9 mouse cellular contexts compared by ENCODE assay signal in genomic region chrX:56572465-56572864, GRCm38 (mm10). TPM values are rescaled to one million over a fixed set of nuclear protein-coding genes. Genes with fewer than 3 reads are reported as not detected.
DNase-seq lines count a peak whose midpoint lies in the region; TF ChIP-seq lines count a peak whose summit lies in the region.
"Had no signal": no experiment of that assay in that cellular context is flagged by ENCODE, and none has a peak within 500 bp of the region (broad histone marks: within the 10 kb centered on the region; RNA-seq: fewer than 3 reads in every experiment).

No protein-coding gene starts in this region.

- intact Hi-C loops in left cerebral cortex, adult 2 months (cut with DNase I), result no loop called here

- no peak for TF ChIP-seq POLR2A in brain, embryonic 14.5 days (IDR thresholded peaks at IDR 0.05; ENCODE audit: borderline replicate concordance, extremely low read depth, insufficient read depth, insufficient read length, poor library complexity, severe bottlenecking)
- no peak for TF ChIP-seq POLR2A in lung, adult 2 months (IDR thresholded peaks at IDR 0.05; ENCODE audit: borderline replicate concordance, extremely low read depth, low read depth, low read length)

- WGBS in lung, adult 2 months, result 26% methylated on average over 6 of the region's 6 CpGs

- no peaks in the 10 kb centered on the region for H3K4me1 ChIP-seq in lung, adult 2 months (ENCODE audit: control insufficient read depth, insufficient read depth, low read length)

- no peak overlapping the region for H3K4me3 ChIP-seq in left cerebral cortex, adult 2 months
- H3K4me3 ChIP-seq in lung, adult 2 months (replicated peaks; ENCODE audit: extremely low read depth, low read depth, low read length), result no peak overlapping the region

- peak; percentile 3 to 24 for DNase-seq in cerebellum, adult 18-20 months
- DNase-seq in cerebellum, postnatal 4 days (ENCODE audit: low spot score in 2 of 2), result no peak
- DNase-seq in left cerebral cortex, adult 2 months (ENCODE audit: extremely low spot score in 1 of 2, low spot score in 2 of 2), result no peak
- no peak for DNase-seq in left cerebral cortex, adult 9 months (ENCODE audit: low spot score in 2 of 2)
- peak; percentile 24 for DNase-seq in brain, embryonic 14.5 days (ENCODE audit: low read depth)
- DNase-seq in lung, adult 2 months, result peak; percentile 9
- no peak for DNase-seq in frontal cortex, postnatal 25 days (ENCODE audit: low spot score in 2 of 2)
- no peak for DNase-seq in layer of hippocampus, adult 11-12 months (ENCODE audit: low spot score)

- H3K27ac ChIP-seq in left cerebral cortex, adult 2 months, result no peak overlapping the region

- peak; percentile 52 for TF ChIP-seq CTCF in left cerebral cortex, adult 2 months (IDR thresholded peaks at IDR 0.05)
- TF ChIP-seq CTCF in brain, embryonic 14.5 days (IDR thresholded peaks at IDR 0.05; ENCODE audit: borderline replicate concordance, extremely low read depth, insufficient read depth, insufficient read length), result peak; percentile 46; the same call in 1 of the 2 replicates
- peak; percentile 48 for TF ChIP-seq CTCF in lung, adult 2 months (IDR thresholded peaks at IDR 0.05; ENCODE audit: insufficient read depth, low read length)

RNA-seq across cellular contexts. Expression of gene Gm648, which starts 23.1 kb away (rescaled TPM):
- not detected for total RNA-seq in left cerebral cortex, adult 2 months (2021)
- 0.29 and 0.40 TPM in 2 replicates for polyA plus RNA-seq in brain, embryonic 14.5 days (2012; rRNA removed)
- polyA plus RNA-seq in lung, adult 2 months (2012; rRNA removed), result not detected in 2 replicates
- total RNA-seq: heart, postnatal 36 days had no signal

RNA-seq across cellular contexts. Expression of gene Mmgt1, which starts 25.4 kb away (rescaled TPM):
- total RNA-seq in left cerebral cortex, adult 2 months (2021), result 10 to 100 TPM; 25.7 TPM
- polyA plus RNA-seq in brain, embryonic 14.5 days (2012; rRNA removed), result 37.8 and 45.5 TPM in 2 replicates
- polyA plus RNA-seq in lung, adult 2 months (2012; rRNA removed), result 5.0 and 8.3 TPM in 2 replicates

RNA-seq across cellular contexts. Expression of gene Slc9a6, which starts 37.1 kb away (rescaled TPM):
- total RNA-seq in left cerebral cortex, adult 2 months (2021), result 100 to 1,000 TPM; 103 to 117 TPM
- 56.3 and 70.0 TPM in 2 replicates for polyA plus RNA-seq in brain, embryonic 14.5 days (2012; rRNA removed)
- polyA plus RNA-seq in lung, adult 2 months (2012; rRNA removed), result 29.7 and 29.9 TPM in 2 replicates

RNA-seq across cellular contexts. Expression of gene Gm10477, which starts 47.9 kb away (rescaled TPM):
- total RNA-seq in left cerebral cortex, adult 2 months (2021), result not detected
- not detected in 2 replicates for polyA plus RNA-seq in brain, embryonic 14.5 days (2012; rRNA removed)
- polyA plus RNA-seq in lung, adult 2 months (2012; rRNA removed), result not detected in 2 replicates
- total RNA-seq: heart, postnatal 36 days had no signal

Comparison
In these comparisons a context has a peak if more than half of its experiments do, and no peak if none do; other contexts are left out.
1. DNase-seq: peak in cerebellum, adult 18-20 months (2 of 2), brain, embryonic 14.5 days (single experiment) and lung, adult 2 months (single experiment); none in cerebellum, postnatal 4 days (0 of 2), left cerebral cortex, adult 2 months (0 of 2), left cerebral cortex, adult 9 months (0 of 2), frontal cortex, postnatal 25 days (0 of 2) and layer of hippocampus, adult 11-12 months (single experiment).
2. Peak in every context shown above with its lines, with median percentiles within 50 percentile points of each other: CTCF ChIP-seq.